Comparison of ENCODE assay signal across 16 mouse cellular contexts in the genomic region with DNA sequence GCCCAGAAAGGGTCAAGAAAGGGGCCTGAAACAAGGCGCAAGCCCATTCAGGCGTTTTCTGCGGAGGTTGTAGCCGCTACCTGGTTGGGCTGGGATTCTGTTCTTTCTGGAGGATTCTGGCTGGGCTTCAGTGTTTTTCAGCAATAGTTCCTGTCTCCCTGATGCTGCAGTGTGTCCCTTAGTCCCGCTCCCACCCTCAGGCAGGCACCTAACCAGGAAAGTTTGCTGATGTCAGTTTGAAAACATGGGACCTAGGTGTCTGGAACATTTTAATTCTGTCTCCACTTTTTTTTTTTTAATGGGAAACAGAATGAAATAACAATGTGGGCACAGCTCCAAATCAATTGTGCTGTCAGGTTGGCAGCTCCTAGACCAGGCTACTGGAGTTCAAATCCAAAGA.
A peak's percentile ranks its signal among the peaks of the same experiment; 100 is the strongest.
DNase-seq lines count a peak whose midpoint lies in the region; ATAC-seq lines count a peak whose summit lies in the region.
"Had no signal": no experiment of that assay in that cellular context is flagged by ENCODE, and none has a peak within 500 bp of the region (broad histone marks: within the 10 kb centered on the region; RNA-seq: fewer than 3 reads in every experiment).

No protein-coding gene starts in this region.

- peak; percentile 3 for DNase-seq in cerebellum, postnatal 10 days
- no peak for DNase-seq in cerebellum, adult 9-10 months
- DNase-seq in heart, postnatal 4 days: peak; percentile 41
- no peak for DNase-seq in heart, adult 9 months (ENCODE audit: low spot score in 2 of 2)
- DNase-seq in kidney, adult 8-10 months: peak; percentile 13 to 26
- DNase-seq in kidney, postnatal 25 days: peak; percentile 56 to 67
- DNase-seq in layer of hippocampus, adult 9-10 months (ENCODE audit: low spot score): no peak
- DNase-seq: adrenal gland, postnatal 10 days; B cell, adult 2 months; cerebellum, adult 11-12 months; cerebellum, adult 9-11 months; gastrocnemius, adult 2 months; gastrocnemius, postnatal 25 days had no signal

- no peak for ATAC-seq in erythroblast, adult 5-6 weeks (replicated peaks; ENCODE audit: low FRiP score, poor library complexity, severe bottlenecking)
- ATAC-seq: CD4-positive, CD25-positive, alpha-beta regulatory T cell, adult 4 months; forebrain, embryonic 14.5 days had no signal

Comparison
In these comparisons a context has a peak if more than half of its experiments do, and no peak if none do; other contexts are left out.
1. DNase-seq: peak in cerebellum, postnatal 10 days (2 of 2), heart, postnatal 4 days (single experiment), kidney, adult 8-10 months (2 of 2) and kidney, postnatal 25 days (2 of 2); none in cerebellum, adult 9-10 months (single experiment), heart, adult 9 months (0 of 2) and layer of hippocampus, adult 9-10 months (single experiment).